Mouse (Mus musculus) midbrain, embryonic 12.5 days (tissue): Measurements from ENCODE around the gene Fkbp4. TPM values are rescaled to one million over a fixed set of nuclear protein-coding genes. Genes with fewer than 3 reads are reported as not detected.
A peak's percentile ranks its signal among the peaks of the same experiment; 100 is the strongest.

Experiments
- ATAC-seq: fragments of 200-750 bp; cut with Nextera tagmentation; 2 replicates; pipeline ENCODE4 v1.8.0; 2017; ENCODE audit warnings: low read depth, moderate TSS enrichment, moderate library complexity; ENCODE audit not compliant: low FRiP score
- H3K27ac ChIP-seq: fragments of 300-500 bp; sonication (generic); replicated peaks from 2 replicates; pipeline ENCODE4 v1.5.1; 2016; ENCODE audit warnings: mild to moderate bottlenecking
- H3K27me3 ChIP-seq: fragments of 300-500 bp; sonication (generic); 2 replicates; pipeline ENCODE4 v1.6.1; 2016; ENCODE audit warnings: mild to moderate bottlenecking
- H3K36me3 ChIP-seq: fragments of 300-500 bp; sonication (generic); 2 replicates; pipeline ENCODE4 v1.6.1; 2016
- H3K4me1 ChIP-seq: fragments of 300-500 bp; sonication (generic); 2 replicates; pipeline ENCODE4 v1.6.1; 2016
- H3K4me2 ChIP-seq: fragments of 300-500 bp; sonication (generic); replicated peaks from 2 replicates; pipeline ENCODE4 v1.6.1; 2016; ENCODE audit warnings: mild to moderate bottlenecking, moderate library complexity
- H3K4me3 ChIP-seq: fragments of 300-500 bp; sonication (generic); 2 replicates; pipeline ENCODE4 v1.5.1; 2016; ENCODE audit warnings: mild to moderate bottlenecking
- H3K9ac ChIP-seq: fragments of 300-500 bp; sonication (generic); replicated peaks from 2 replicates; pipeline ENCODE4 v1.6.1; 2016; ENCODE audit warnings: mild to moderate bottlenecking, moderate library complexity
- H3K9me3 ChIP-seq: fragments of 300-500 bp; sonication (generic); 2 replicates; pipeline ENCODE4 v1.6.1; 2016; ENCODE audit warnings: mild to moderate bottlenecking
- whole genome bisulfite sequencing: fragments of 180-500 bp; shearing (Covaris S2); methylation state at CpG from one replicate; pipeline ENCODE4 v1.1.7; 2016; 5-methylcytosine and 5-hydroxymethylcytosine counted together
- polyA plus RNA-seq: library from polyadenylated mRNA; unstranded; fragments of >200 nt; fragmentation: Nextera tagmentation; extraction: Ambion mirVana; gene quantifications from 2 replicates; pipeline ENCODE4 v1.2.1, GENCODE M21; 2016

The Fkbp4 gene
- polyA plus RNA-seq, 1 experiment from 2014 or later, result 515 TPM

DNA sequence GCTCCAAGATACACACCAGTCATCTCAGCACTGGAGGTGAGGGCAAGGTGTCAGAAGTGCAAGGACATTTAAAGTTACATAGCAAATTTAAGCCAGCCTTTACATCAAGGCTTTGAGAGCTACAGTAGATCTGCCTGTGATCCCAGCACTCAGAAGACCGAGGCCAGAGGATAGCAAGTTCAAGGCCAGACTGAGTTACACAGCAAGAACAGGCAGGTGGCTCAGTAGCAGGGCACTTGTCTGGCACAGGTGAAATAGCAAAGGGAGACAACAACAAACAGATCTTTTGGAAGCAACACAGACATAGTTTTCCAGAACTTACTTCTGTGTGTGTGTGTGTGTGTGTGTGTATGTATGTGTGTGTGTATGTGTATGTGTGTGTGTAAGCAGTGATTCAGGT lies 20.4 kb downstream of the Fkbp4 start:
- Histone ChIP-seq H3K36me3 (peaks cover 24% of the 10 kb centered on the region), H3K9ac (no peak overlapping the region), H3K9me3 (no peaks in the 10 kb centered on the region), H3K4me3 (no peak overlapping the region), H3K27ac (no peak overlapping the region), H3K4me2 (no peak overlapping the region), H3K27me3 (no peaks in the 10 kb centered on the region), H3K4me1 (no peaks in the 10 kb centered on the region)
- WGBS, result 94% methylated on average over 1 of the region's 1 CpGs
- no peak for ATAC-seq

DNA sequence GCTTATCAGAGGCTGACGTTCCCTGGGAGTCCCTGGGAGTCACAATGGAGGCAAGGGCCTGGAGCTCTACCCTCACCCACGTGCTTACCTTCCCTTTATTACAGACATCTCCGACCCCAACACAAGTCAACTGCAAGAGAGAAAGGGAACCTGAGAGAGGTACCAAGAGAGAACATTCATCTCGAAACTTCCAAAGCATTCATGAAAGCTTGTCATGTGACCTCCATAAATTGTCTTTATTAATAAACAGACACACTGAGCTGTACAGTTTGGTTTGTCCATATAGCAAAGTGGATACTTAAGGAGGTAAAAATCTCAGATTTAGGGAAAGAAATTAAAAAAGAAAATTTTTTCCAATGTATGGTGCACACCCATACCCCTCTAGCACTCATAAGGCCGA lies 22.3 kb downstream of the Fkbp4 start:
- Histone ChIP-seq H3K4me3 (no peak overlapping the region), H3K36me3 (peaks cover 39% of the 10 kb centered on the region), H3K4me2 (no peak overlapping the region), H3K9me3 (no peaks in the 10 kb centered on the region), H3K27ac (no peak overlapping the region), H3K4me1 (no peaks in the 10 kb centered on the region), H3K9ac (no peak overlapping the region), H3K27me3 (no peaks in the 10 kb centered on the region)
- no peak for ATAC-seq
- 83% methylated on average over 5 of the region's 5 CpGs for WGBS

DNA sequence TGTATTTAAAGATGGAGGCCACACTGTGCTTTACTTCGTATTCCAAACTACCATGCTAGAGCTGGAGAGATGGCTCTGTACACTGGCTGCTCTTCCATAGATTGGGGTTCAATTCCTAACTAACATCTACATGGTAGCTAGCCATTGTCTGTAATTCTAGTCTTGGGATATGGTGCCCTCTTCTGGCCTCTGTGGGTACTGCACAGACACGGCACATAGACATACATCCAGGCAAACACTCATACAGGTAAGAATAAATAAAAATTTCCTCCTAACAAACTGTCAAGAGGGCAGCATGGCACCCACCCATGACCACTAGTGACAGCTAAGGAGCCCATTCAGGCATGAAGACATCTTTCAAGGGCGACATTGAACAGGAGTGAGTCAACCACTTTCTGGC lies 27.4 kb downstream of the Fkbp4 start:
- H3K4me1 ChIP-seq, result no peaks in the 10 kb centered on the region
- no peaks in the 10 kb centered on the region for H3K9me3 ChIP-seq
- no peak overlapping the region for H3K4me2 ChIP-seq
- no peak overlapping the region for H3K4me3 ChIP-seq
- 0 out of 2 replicates have a peak, but pooled peaks have one; percentile 32 for ATAC-seq
- H3K9ac ChIP-seq, result no peak overlapping the region
- no peaks in the 10 kb centered on the region for H3K27me3 ChIP-seq
- H3K36me3 ChIP-seq, result peaks cover 71% of the 10 kb centered on the region
- 21% methylated on average over 3 of the region's 3 CpGs for WGBS
- no peak overlapping the region for H3K27ac ChIP-seq

DNA sequence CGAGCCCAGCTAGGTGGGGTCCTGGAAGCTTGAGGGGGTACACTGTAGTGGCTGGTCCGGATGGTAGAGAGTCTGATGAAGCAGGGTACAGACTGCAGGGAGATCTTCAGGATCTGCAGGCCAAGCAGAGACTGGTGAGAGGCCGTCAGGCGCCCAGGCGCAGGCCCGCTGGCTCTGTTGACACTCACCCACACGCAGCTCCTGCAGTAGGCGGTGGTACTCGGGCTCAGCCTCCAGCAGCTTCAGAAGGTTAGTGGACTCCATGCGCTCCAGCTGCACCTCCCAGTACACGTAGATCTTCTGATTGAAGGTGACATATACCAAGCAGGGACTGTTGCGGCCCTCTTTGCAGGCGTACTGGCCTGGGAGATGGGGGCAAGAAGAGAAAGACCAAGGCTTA lies 28.2 kb downstream of the Fkbp4 start:
- Histone ChIP-seq H3K27me3 (no peaks in the 10 kb centered on the region), H3K4me3 (no peak overlapping the region), H3K27ac (no peak overlapping the region), H3K9ac (no peak overlapping the region), H3K9me3 (no peaks in the 10 kb centered on the region), H3K4me1 (no peaks in the 10 kb centered on the region), H3K4me2 (no peak overlapping the region), H3K36me3 (peaks cover 68% of the 10 kb centered on the region)
- no peak for ATAC-seq
- 95% methylated on average over 13 of the region's 13 CpGs for WGBS

DNA sequence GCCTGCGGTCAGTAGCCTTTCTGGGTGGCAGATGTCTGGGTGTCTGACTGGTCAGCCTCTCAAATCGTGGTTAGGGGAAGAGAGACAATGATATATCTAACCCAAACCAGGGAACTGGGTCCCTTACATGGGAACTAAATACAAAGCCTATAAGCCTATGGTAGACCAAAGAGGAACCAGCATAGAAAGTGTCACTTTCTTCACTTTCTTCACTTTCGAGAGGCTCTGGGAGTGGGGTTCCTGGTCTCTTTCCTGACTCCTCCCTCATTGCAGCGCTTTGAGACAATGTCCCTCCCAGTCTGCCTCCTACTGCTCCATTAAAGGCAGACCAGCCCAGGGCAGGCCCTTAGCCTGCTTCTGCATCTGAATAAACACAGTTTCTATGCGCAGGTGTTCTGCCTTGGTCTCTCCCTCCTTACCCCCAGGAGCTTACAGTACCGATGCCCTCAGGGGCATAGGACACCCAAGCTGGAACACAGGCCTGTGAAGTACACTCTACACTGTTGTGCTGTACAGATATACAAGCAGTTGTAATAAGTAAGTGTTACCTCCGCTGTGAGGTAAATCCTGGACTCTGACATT lies 29.8 kb downstream of the Fkbp4 start:
- 87% methylated on average over 7 of the region's 7 CpGs for WGBS
- Histone ChIP-seq H3K4me3 (no peak overlapping the region), H3K27me3 (no peaks in the 10 kb centered on the region), H3K27ac (no peak overlapping the region), H3K36me3 (peaks cover 68% of the 10 kb centered on the region), H3K4me2 (no peak overlapping the region), H3K9ac (no peak overlapping the region), H3K9me3 (no peaks in the 10 kb centered on the region), H3K4me1 (no peaks in the 10 kb centered on the region)
- ATAC-seq, result no peak

DNA sequence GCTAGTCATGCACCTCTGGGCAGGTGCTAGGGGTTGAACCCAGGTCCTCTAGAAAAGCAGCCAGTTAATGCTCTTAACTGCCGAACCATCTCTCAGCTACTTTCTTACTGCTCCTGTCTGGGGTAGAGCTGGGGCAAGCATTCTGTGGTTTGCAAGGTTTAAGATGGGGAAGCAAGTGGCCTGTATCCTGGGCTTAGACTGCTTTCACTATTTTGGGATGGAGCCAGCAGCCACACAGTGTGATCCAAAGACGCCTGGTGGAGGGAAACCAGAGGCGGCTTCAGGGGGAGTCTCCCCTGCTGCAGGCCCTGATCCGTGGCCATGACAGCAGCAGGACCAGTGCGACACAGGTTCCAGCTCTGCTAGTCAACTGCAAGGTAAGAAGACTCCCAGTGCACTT lies 33.8 kb downstream of the Fkbp4 start:
- Histone ChIP-seq H3K4me3 (no peak overlapping the region), H3K27ac (no peak overlapping the region), H3K4me1 (peaks cover 4% of the 10 kb centered on the region), H3K27me3 (no peaks in the 10 kb centered on the region), H3K9me3 (no peaks in the 10 kb centered on the region), H3K4me2 (no peak overlapping the region), H3K36me3 (peaks cover 36% of the 10 kb centered on the region), H3K9ac (no peak overlapping the region)
- no peak for ATAC-seq
- 62% methylated on average over 5 of the region's 5 CpGs for WGBS

DNA sequence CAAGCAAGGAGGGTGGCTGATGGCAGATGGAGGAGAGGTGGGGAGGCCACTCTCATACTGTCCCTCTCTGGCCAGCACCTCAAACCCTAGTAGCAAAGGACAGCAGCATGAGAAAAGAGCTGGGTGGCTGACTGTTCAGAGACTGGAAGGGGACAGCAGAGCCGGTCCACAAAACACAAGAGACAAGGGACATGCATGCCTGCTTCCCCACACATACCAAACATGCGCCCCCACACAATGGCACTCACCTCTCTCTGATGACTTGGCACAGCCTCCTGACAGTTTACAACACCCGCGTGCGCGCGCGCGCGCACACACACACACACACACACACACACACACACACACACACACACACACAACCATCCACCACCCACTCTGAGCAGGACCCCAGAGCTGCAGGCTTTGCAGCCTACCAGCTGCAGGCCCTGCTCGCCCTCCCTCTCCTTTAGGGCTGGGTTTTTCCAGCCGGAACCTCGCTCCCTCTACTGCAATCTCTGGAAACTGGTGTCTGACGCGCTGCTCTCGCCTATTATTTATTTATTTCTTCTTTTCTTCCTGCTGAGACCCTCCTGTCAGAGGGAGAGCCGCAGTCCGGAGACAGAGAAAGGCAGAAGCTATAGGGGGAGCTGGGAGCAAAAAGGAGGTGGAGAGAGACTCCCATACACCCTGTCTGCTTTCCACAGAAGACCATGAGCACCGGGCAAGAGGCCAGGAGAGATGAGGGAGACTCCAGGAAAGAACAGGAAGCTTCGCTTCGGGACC lies 38.9 kb downstream of the Fkbp4 start:
- Histone ChIP-seq H3K27me3 (no peaks in the 10 kb centered on the region), H3K36me3 (no peaks in the 10 kb centered on the region), H3K4me2 (peak overlapping the region; percentile 28), H3K27ac (peak overlapping the region; percentile 49), H3K4me1 (peaks cover 9% of the 10 kb centered on the region), H3K9ac (no peak overlapping the region), H3K4me3 (peak overlapping the region; percentile 3; the same call in 1 of the 2 replicates), H3K9me3 (no peaks in the 10 kb centered on the region)
- 45% methylated on average over 16 of the region's 21 CpGs for WGBS
- peak; percentile 71 for ATAC-seq

DNA sequence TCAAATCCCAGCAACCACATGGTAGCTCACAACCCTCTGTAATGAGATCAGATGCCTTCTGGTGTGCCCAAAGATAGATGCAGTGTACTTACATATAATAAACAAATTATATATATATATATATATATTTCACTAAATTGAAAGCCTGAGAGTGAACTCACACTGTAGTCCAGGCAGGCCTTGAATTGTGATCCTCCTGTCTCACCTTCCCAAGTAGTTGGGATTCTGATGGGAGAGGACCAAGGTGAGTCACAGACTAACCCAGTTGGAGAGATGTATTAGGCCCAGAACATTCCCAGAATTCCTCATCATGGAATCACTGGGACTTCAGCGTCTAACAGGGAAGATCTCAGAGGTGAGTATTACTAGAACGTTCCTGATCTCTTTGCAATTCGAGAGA lies 39.5 kb downstream of the Fkbp4 start, which contains the start of gene Nrip2:
TSS of gene Nrip2 (plus strand) at position 301 of the 400 bp plus-strand sequence.
- no peaks in the 10 kb centered on the region for H3K9me3 ChIP-seq
- ATAC-seq, result no peak
- 67% methylated on average over 3 of the region's 3 CpGs for WGBS
- peaks cover 9% of the 10 kb centered on the region for H3K4me1 ChIP-seq
- peak within 1 kb of the TSS; percentile 49 for H3K27ac ChIP-seq
- H3K4me3 ChIP-seq, result peak within 1 kb of the TSS; percentile 3; the same call in 1 of the 2 replicates
- H3K27me3 ChIP-seq, result no peaks in the 10 kb centered on the region
- H3K4me2 ChIP-seq, result peak within 1 kb of the TSS; percentile 28
- no peak within 1 kb of the TSS for H3K9ac ChIP-seq
- no peaks in the 10 kb centered on the region for H3K36me3 ChIP-seq

DNA sequence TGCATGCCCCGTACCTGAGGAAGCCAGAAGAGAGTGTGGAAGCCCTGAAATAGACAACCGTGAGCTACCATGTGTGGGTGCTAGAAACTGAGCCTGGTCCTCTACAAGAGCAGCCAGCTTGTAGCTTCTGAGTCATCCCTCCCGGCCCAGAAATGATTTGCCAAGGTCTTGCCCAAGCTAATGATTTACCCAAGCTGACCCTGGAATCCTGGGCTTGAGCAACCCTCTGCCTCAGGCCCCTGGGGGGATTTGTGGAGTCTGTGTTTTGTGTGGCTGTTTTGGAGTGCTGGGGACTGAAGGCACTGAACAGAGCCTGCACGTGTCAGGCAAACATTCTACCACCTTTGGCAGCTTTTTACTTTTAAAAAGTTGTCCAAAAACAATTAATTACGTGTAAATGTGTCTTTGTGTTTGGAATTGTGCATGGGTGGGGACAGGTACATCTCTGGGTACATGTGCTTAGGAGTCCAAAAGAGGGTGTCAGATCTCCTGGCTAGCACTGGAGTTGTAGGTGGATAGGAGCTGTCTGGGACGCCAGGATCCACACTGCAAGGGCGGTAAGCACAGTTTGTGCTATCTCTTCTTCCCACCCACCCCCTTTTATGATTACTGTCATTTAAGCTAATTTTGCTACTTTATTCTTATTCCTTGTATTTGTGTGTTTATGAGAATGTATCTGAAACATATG lies 40.8 kb downstream of the Fkbp4 start:
- ATAC-seq, result no peak
- Histone ChIP-seq H3K4me1 (peaks cover 9% of the 10 kb centered on the region), H3K4me3 (no peak overlapping the region), H3K36me3 (no peaks in the 10 kb centered on the region), H3K4me2 (no peak overlapping the region), H3K9me3 (no peaks in the 10 kb centered on the region), H3K27me3 (no peaks in the 10 kb centered on the region), H3K9ac (no peak overlapping the region), H3K27ac (no peak overlapping the region)
- WGBS, result 87% methylated on average over 7 of the region's 7 CpGs

DNA sequence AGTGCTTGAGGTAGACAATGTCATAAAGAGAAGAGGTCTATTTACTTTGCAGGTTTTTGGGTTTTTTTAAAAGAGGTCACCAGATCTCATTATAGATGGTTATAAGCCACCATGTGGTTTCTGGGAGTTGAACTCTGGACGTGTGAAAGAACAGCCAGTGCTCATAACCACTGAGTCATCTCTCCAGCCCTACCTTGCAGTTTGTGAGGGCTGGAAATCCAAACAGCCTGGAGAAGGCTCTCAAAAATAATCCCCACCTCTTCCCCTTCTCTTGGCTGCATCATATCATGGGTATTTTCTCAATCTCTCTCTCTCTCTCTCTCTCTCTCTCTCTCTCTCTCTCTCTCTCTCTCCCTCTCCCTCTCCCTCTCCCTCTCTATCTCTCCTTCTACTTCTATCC lies 47.8 kb downstream of the Fkbp4 start:
- H3K27ac ChIP-seq, result no peak overlapping the region
- WGBS, result 59% methylated on average over 1 of the region's 1 CpGs
- H3K27me3 ChIP-seq, result no peaks in the 10 kb centered on the region
- 0 out of 2 replicates have a peak, but pooled peaks cover 4% of the 10 kb centered on the region for H3K4me1 ChIP-seq
- no peak overlapping the region for H3K4me3 ChIP-seq
- no peak for ATAC-seq
- H3K9me3 ChIP-seq, result no peaks in the 10 kb centered on the region
- H3K9ac ChIP-seq, result no peak overlapping the region
- no peaks in the 10 kb centered on the region for H3K36me3 ChIP-seq
- H3K4me2 ChIP-seq, result no peak overlapping the region

DNA sequence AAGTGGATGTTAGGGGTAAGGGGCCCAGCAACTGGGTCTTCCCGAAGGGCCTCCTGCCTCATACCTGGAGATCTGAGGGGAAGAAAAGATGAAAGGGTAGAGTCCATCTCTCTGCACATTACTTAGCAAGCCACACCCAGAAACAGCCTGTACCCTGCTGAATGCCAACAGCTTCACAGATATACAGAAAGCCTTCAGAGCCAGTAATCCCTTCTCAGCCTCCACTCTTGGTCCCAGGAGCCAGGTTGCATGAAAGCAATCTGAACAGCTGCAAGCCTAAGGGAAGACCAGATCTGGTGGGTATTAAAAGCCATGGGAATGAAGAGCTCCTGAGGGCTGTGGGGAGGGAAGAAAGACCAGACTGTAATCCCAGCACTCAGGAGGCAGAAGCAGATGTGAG lies 49.3 kb downstream of the Fkbp4 start:
- H3K4me1 ChIP-seq, result 0 out of 2 replicates have a peak, but pooled peaks cover 4% of the 10 kb centered on the region
- 85% methylated on average over 1 of the region's 1 CpGs for WGBS
- no peak for ATAC-seq

DNA sequence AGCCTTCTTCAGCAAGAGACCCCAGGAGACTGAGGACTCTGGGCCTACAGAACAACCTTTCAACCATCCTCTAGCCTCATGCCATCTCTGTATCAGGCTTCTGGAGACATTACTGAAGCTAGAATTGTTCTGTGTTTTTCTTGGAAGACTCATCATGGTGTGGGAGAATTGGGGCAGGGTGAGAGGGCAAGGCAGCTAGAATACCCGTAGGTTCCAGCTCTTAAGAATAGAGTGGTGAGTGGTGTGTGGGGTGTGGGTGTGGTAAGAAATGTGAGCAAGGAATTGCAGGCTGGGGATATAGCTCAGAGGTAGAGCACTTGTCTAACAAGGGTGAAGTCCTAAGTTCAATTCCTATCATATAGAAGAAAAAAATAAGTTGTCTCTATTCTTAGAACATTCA lies 53.5 kb downstream of the Fkbp4 start:
- ATAC-seq, result no peak
- Histone ChIP-seq H3K4me2 (no peak overlapping the region), H3K27me3 (no peaks in the 10 kb centered on the region), H3K9ac (no peak overlapping the region), H3K9me3 (no peaks in the 10 kb centered on the region), H3K4me3 (no peak overlapping the region), H3K4me1 (0 out of 2 replicates have a peak, but pooled peaks cover 4% of the 10 kb centered on the region), H3K27ac (no peak overlapping the region), H3K36me3 (no peaks in the 10 kb centered on the region)
- WGBS, result 91% methylated on average over 1 of the region's 1 CpGs

More for the DNA sequence above, 49.3 kb downstream of the Fkbp4 start:
- Histone ChIP-seq H3K36me3 (no peaks in the 10 kb centered on the region), H3K27ac (no peak overlapping the region), H3K4me3 (no peak overlapping the region), H3K9me3 (no peaks in the 10 kb centered on the region), H3K9ac (no peak overlapping the region), H3K4me2 (no peak overlapping the region), H3K27me3 (no peaks in the 10 kb centered on the region)
